Mouse (Mus musculus): Measurements from ENCODE around the gene Camsap3.

- TF ChIP-seq EP300 (IDR thresholded peaks at IDR 0.05) (no peak), CTCF (IDR thresholded peaks at IDR 0.05) (peak; percentile 25)
Observed at GRCm38 (mm10) chr8:3630647-3631477, 43.8 kb downstream of the Camsap3 start, which contains the start of gene Stxbp2.

Measured in lung, postnatal 0 days (tissue).